Mouse (Mus musculus) hindbrain, embryonic 13.5 days (tissue): Measurements from ENCODE around the gene Otud3. TPM values are rescaled to one million over a fixed set of nuclear protein-coding genes. Genes with fewer than 3 reads are reported as not detected.
"Not testable (repeated sequence)": the region's sequence is repeated elsewhere in the genome, so short reads cannot be mapped to it uniquely, and the experiment has no call there.

ENCODE experiments used
- ATAC-seq: fragments of 200-750 bp; cut with Nextera tagmentation; 2 replicates; pipeline ENCODE4 v1.8.0; 2017; ENCODE audit warnings: moderate TSS enrichment; ENCODE audit not compliant: low FRiP score
- H3K27ac ChIP-seq: fragments of 300-500 bp; sonication (generic); 2 replicates; pipeline ENCODE4 v1.5.1; 2015; ENCODE audit warnings: inconsistent platforms, mild to moderate bottlenecking, moderate library complexity
- H3K27me3 ChIP-seq: fragments of 300-500 bp; sonication (generic); 2 replicates; pipeline ENCODE4 v1.6.1; 2015; ENCODE audit warnings: mild to moderate bottlenecking, inconsistent platforms
- H3K36me3 ChIP-seq: fragments of 300-500 bp; sonication (generic); 2 replicates; pipeline ENCODE4 v1.6.1; 2015; ENCODE audit warnings: mild to moderate bottlenecking, inconsistent platforms
- H3K4me1 ChIP-seq: fragments of 300-500 bp; sonication (generic); replicated peaks from 2 replicates; pipeline ENCODE4 v1.6.1; 2015; ENCODE audit warnings: inconsistent platforms
- H3K4me2 ChIP-seq: fragments of 300-500 bp; sonication (generic); 2 replicates; pipeline ENCODE4 v1.6.1; 2015; ENCODE audit warnings: inconsistent platforms, mild to moderate bottlenecking, moderate library complexity
- H3K4me3 ChIP-seq: fragments of 300-500 bp; sonication (generic); 2 replicates; pipeline ENCODE4 v1.5.1; 2015; ENCODE audit warnings: mild to moderate bottlenecking, inconsistent platforms
- H3K9ac ChIP-seq: fragments of 300-500 bp; sonication (generic); 2 replicates; pipeline ENCODE4 v1.6.1; 2015; ENCODE audit warnings: mild to moderate bottlenecking, inconsistent platforms
- H3K9me3 ChIP-seq: fragments of 300-500 bp; sonication (generic); 2 replicates; pipeline ENCODE4 v1.6.1; 2016; ENCODE audit warnings: inconsistent platforms
- WGBS: fragments of 180-500 bp; shearing (Covaris S2); methylation state at CpG from one replicate; pipeline ENCODE4 v1.1.7; 2015; 5-methylcytosine and 5-hydroxymethylcytosine counted together
- polyA plus RNA-seq: library from polyadenylated mRNA; unstranded; fragments of >200 nt; fragmentation: Nextera tagmentation; extraction: Ambion mirVana; gene quantifications from 2 replicates; pipeline ENCODE4 v1.2.1, GENCODE M21; 2015

The Otud3 gene
- polyA plus RNA-seq, 1 experiment from 2014 or later, result 2.5 TPM

- H3K27ac ChIP-seq, result no peak overlapping the region
- H3K36me3 ChIP-seq, result no peaks in the 10 kb centered on the region
- H3K4me2 ChIP-seq, result no peak overlapping the region
- H3K27me3 ChIP-seq, result 0 out of 2 replicates have a peak, but pooled peaks cover 9% of the 10 kb centered on the region
- no peak overlapping the region for H3K9ac ChIP-seq
- WGBS, result 16% methylated on average over 6 of the region's 6 CpGs
- H3K9me3 ChIP-seq, result no peaks in the 10 kb centered on the region
- no peak for ATAC-seq
- peaks cover 9% of the 10 kb centered on the region for H3K4me1 ChIP-seq
- H3K4me3 ChIP-seq, result no peak overlapping the region
These were observed 29.5 kb downstream of the Otud3 start for GRCm38 (mm10) chr4:138884261-138884660.

DNA sequence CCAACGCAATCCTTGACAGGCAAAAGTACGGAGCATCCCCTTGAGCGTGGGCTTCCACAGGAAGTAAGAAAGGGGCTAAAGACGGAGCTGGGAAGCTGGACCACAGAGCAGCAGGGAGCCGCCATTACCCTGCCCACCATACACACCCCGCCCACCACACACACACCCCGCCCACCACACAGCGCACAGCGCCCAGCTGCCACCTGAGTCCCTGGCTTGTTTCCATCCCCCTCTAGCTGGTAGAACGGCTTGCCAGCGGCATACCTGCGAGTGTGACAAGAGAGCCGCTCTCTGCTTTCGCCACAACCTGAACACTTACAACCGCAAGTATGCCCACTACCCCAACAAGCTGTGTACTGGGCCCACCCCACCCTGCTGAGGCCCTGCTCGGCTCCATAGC is 31.6 kb downstream of the Otud3 start:
- Histone ChIP-seq H3K36me3 (no peaks in the 10 kb centered on the region), H3K4me2 (peak overlapping the region; percentile 35), H3K27ac (no peak overlapping the region), H3K27me3 (0 out of 2 replicates have a peak, but pooled peaks cover 9% of the 10 kb centered on the region), H3K4me1 (peaks cover 13% of the 10 kb centered on the region), H3K9me3 (no peaks in the 10 kb centered on the region), H3K9ac (peak overlapping the region; percentile 43; the same call in 1 of the 2 replicates), H3K4me3 (no peak overlapping the region)
- ATAC-seq, result no peak
- WGBS, result 12% methylated on average over 16 of the region's 16 CpGs

DNA sequence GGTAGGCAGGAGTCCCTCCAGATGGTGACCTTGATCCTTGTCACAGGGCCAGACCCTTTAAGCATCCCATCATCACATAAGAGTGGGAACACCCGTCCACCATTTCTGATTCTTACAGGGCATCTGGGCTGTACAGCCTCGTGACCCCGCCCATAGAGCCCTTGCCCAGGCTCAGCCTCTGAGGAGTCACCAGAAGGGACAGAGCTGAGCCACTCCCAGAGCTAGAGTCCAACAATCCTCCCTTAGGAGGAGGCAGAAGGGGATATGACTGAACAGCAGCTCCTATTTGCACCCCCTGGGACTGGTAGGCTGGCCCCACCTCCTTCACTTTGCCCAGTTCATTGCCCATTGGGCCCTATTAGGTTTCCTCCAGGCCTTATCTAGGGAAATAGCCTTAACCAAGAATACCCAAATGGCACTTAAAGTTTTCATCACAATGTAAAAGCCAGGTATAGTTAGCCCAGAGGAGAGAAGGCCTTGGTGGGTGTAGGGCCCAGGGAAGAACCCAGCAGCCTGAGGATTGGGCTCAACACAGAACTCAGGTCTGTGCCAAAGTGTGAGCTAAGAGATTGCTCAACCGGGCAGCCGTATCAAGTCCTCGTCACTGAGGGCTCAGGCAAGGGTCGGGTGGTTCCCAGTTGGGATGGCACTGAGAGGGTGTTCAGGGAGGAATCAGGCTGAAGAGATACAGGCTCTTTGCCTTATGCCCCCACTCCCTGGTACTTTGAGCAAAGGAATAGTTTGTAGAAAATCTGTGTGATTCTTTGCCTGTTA is 32.7 kb downstream of the Otud3 start:
- no peak overlapping the region for H3K27ac ChIP-seq
- H3K36me3 ChIP-seq, result no peaks in the 10 kb centered on the region
- no peaks in the 10 kb centered on the region for H3K9me3 ChIP-seq
- peaks cover 13% of the 10 kb centered on the region for H3K4me1 ChIP-seq
- no peak for ATAC-seq
- WGBS, result 88% methylated on average over 7 of the region's 7 CpGs
- no peak overlapping the region for H3K4me3 ChIP-seq
- H3K9ac ChIP-seq, result no peak overlapping the region
- H3K27me3 ChIP-seq, result 0 out of 2 replicates have a peak, but pooled peaks cover 9% of the 10 kb centered on the region
- no peak overlapping the region for H3K4me2 ChIP-seq

DNA sequence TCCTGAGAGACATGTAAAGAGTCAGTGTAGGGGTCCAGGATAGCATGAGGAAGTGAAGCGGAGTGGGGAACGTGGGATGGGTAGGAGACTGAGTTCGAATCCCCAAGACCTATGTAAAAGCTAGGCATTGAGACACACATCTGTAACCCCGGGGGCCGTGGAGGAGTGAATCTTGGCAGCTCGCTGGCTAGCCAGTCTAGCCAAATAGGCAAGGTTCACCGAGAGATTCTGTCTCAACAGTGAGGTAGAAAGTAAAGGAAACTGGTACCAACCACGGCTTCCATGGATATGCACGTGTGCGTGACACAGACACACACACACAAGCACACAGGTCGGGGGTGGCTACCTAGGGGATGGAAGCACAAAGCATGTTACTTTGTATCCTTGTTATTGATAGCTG is 33.9 kb downstream of the Otud3 start:
- WGBS, result 91% methylated on average over 11 of the region's 11 CpGs
- Histone ChIP-seq H3K4me2 (no peak overlapping the region), H3K27ac (no peak overlapping the region), H3K4me1 (peaks cover 13% of the 10 kb centered on the region), H3K27me3 (0 out of 2 replicates have a peak, but pooled peaks cover 9% of the 10 kb centered on the region), H3K9ac (no peak overlapping the region), H3K4me3 (no peak overlapping the region), H3K9me3 (no peaks in the 10 kb centered on the region), H3K36me3 (no peaks in the 10 kb centered on the region)
- ATAC-seq, result no peak

DNA sequence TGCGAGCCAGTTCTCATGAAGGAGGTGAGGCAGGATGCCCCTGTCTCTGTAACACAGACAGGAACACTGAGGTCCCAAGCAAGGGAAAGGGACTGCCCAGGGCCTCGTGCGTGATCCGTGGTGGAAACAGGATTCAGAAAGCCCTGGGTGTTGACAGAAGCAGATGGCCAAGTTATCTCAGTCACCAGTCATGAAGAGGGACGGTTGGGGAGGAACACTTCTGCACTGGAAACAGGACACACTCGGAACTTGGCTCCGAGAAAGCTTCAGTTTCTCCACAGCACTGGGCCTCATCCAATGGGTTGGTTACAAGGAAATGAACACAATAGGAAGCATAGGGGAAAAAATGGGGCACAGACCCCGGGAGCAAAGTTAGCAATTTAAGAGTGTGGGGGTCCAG is 35.0 kb downstream of the Otud3 start:
- Histone ChIP-seq H3K27me3 (0 out of 2 replicates have a peak, but pooled peaks cover 9% of the 10 kb centered on the region), H3K27ac (no peak overlapping the region), H3K9me3 (no peaks in the 10 kb centered on the region), H3K36me3 (no peaks in the 10 kb centered on the region), H3K4me1 (peaks cover 13% of the 10 kb centered on the region), H3K9ac (no peak overlapping the region), H3K4me2 (no peak overlapping the region), H3K4me3 (no peak overlapping the region)
- WGBS, result 78% methylated on average over 8 of the region's 8 CpGs
- no peak for ATAC-seq

GRCm38 (mm10) chr4:138877731-138878130 is 36.0 kb downstream of the Otud3 start, which contains the start of gene Pla2g2e:
Gene Pla2g2e, plus strand, starts transcription at chr4:138877942.
- Histone ChIP-seq H3K27me3 (0 out of 2 replicates have a peak, but pooled peaks cover 4% of the 10 kb centered on the region), H3K27ac (no peak within 1 kb of the TSS), H3K9me3 (no peaks in the 10 kb centered on the region), H3K4me1 (peaks cover 13% of the 10 kb centered on the region), H3K36me3 (no peaks in the 10 kb centered on the region), H3K4me2 (no peak within 1 kb of the TSS), H3K4me3 (no peak within 1 kb of the TSS), H3K9ac (no peak within 1 kb of the TSS)
- 89% methylated on average over 4 of the region's 4 CpGs for WGBS
- no peak for ATAC-seq

GRCm38 (mm10) chr4:138875986-138876385 is 37.8 kb downstream of the Otud3 start:
- WGBS, result 94% methylated on average over 2 of the region's 2 CpGs
- Histone ChIP-seq H3K36me3 (no peaks in the 10 kb centered on the region), H3K27me3 (0 out of 2 replicates have a peak, but pooled peaks cover 3% of the 10 kb centered on the region), H3K27ac (no peak overlapping the region), H3K4me3 (no peak overlapping the region), H3K4me1 (0 out of 2 replicates have a peak, but pooled peaks cover 4% of the 10 kb centered on the region), H3K9me3 (no peaks in the 10 kb centered on the region; the same call in 1 of the 2 replicates), H3K4me2 (no peak overlapping the region), H3K9ac (no peak overlapping the region)
- ATAC-seq, result no peak

- H3K27me3 ChIP-seq, H3K4me3 ChIP-seq, ATAC-seq, H3K27ac ChIP-seq, H3K4me2 ChIP-seq, H3K4me1 ChIP-seq, H3K36me3 ChIP-seq, H3K9ac ChIP-seq, H3K9me3 ChIP-seq: not testable (repeated sequence)
- 90% methylated on average over 2 of the region's 2 CpGs for WGBS
These were observed 38.5 kb downstream of the Otud3 start for GRCm38 (mm10) chr4:138875275-138875674.

GRCm38 (mm10) chr4:138873864-138874263 is 39.9 kb downstream of the Otud3 start, which contains the start of gene Gm13030:
Gene Gm13030, minus strand, starts transcription at chr4:138873964.
- H3K9ac ChIP-seq, result no peak within 1 kb of the TSS
- no peak within 1 kb of the TSS for H3K4me3 ChIP-seq
- WGBS, result 78% methylated on average over 6 of the region's 6 CpGs
- H3K27me3 ChIP-seq, result no peaks in the 10 kb centered on the region
- H3K27ac ChIP-seq, result no peak within 1 kb of the TSS
- no peak within 1 kb of the TSS for H3K4me2 ChIP-seq
- ATAC-seq, result no peak
- no peaks in the 10 kb centered on the region; the same call in 1 of the 2 replicates for H3K9me3 ChIP-seq
- H3K36me3 ChIP-seq, result no peaks in the 10 kb centered on the region
- H3K4me1 ChIP-seq, result 0 out of 2 replicates have a peak, but pooled peaks cover 4% of the 10 kb centered on the region

DNA sequence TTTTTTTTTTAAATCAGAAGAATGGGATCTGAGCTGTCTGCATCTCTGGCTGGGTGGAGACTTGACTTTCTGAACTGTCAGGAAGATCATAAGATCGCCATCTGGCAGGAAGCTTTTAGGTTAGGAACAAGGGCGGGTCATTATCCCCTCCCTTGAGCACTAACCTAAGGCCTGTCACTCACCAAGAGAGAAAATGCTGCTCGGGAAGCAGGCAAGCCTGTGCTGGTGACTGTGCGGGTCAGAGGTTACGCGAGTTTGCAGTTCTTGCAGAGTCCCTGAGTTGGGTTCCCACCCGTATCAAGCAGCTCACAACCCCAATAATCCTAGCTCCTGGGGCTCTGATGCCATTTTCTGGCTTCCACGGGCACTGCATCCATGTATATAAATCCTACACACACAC is 45.1 kb downstream of the Otud3 start:
- H3K4me2 ChIP-seq, result no peak overlapping the region
- H3K4me1 ChIP-seq, result no peaks in the 10 kb centered on the region
- no peak overlapping the region for H3K4me3 ChIP-seq
- 50% methylated on average over 8 of the region's 8 CpGs for WGBS
- H3K9me3 ChIP-seq, result no peaks in the 10 kb centered on the region; the same call in 1 of the 2 replicates
- no peak for ATAC-seq
- H3K36me3 ChIP-seq, result no peaks in the 10 kb centered on the region
- no peak overlapping the region for H3K27ac ChIP-seq
- no peak overlapping the region for H3K9ac ChIP-seq
- H3K27me3 ChIP-seq, result 0 out of 2 replicates have a peak, but pooled peaks cover 4% of the 10 kb centered on the region

DNA sequence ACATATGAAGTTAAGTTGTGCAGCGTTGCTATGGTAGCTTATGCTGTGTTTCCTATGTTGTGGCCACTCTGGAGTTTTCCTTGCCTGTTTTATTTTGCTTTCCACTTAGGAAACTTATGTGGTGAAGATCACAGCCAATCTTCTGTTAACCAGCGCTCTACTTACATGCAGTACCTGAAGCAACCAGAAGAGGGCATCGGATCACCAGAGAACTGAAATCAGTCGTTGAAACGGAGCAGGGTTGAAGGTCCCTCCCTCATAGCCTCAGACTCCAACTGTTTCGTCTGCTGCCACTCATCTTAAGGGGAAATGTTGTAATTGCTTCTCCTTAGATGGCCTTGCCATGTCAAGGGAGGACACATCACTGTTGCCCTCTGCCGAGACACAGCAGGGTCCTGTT is 47.3 kb downstream of the Otud3 start:
- H3K9me3 ChIP-seq, result no peaks in the 10 kb centered on the region; the same call in 1 of the 2 replicates
- H3K27ac ChIP-seq, result no peak overlapping the region
- H3K9ac ChIP-seq, result no peak overlapping the region
- no peaks in the 10 kb centered on the region for H3K4me1 ChIP-seq
- 0 out of 2 replicates have a peak, but pooled peaks cover 4% of the 10 kb centered on the region for H3K27me3 ChIP-seq
- 14% methylated on average over 7 of the region's 7 CpGs for WGBS
- no peak overlapping the region for H3K4me3 ChIP-seq
- H3K36me3 ChIP-seq, result no peaks in the 10 kb centered on the region
- no peak overlapping the region for H3K4me2 ChIP-seq
- ATAC-seq, result no peak

- Histone ChIP-seq H3K4me3 (no peak overlapping the region), H3K4me1 (no peaks in the 10 kb centered on the region), H3K27me3 (0 out of 2 replicates have a peak, but pooled peaks cover 4% of the 10 kb centered on the region), H3K9me3 (no peaks in the 10 kb centered on the region; the same call in 1 of the 2 replicates), H3K9ac (no peak overlapping the region), H3K4me2 (no peak overlapping the region), H3K36me3 (no peaks in the 10 kb centered on the region), H3K27ac (no peak overlapping the region)
- 68% methylated on average over 6 of the region's 6 CpGs for WGBS
- ATAC-seq, result no peak
These were observed 47.8 kb downstream of the Otud3 start for GRCm38 (mm10) chr4:138865991-138866390.
